Mouse (Mus musculus) Muller cell, postnatal 12 days (primary cell): ENCODE measurements around the gene Ncan.

Experiments
- DNase-seq: peaks from one replicate; pipeline ENCODE4 v3.0.0-alpha.2; 2015; ENCODE audit errors: inconsistent ontology term

Ncan gene

DNA sequence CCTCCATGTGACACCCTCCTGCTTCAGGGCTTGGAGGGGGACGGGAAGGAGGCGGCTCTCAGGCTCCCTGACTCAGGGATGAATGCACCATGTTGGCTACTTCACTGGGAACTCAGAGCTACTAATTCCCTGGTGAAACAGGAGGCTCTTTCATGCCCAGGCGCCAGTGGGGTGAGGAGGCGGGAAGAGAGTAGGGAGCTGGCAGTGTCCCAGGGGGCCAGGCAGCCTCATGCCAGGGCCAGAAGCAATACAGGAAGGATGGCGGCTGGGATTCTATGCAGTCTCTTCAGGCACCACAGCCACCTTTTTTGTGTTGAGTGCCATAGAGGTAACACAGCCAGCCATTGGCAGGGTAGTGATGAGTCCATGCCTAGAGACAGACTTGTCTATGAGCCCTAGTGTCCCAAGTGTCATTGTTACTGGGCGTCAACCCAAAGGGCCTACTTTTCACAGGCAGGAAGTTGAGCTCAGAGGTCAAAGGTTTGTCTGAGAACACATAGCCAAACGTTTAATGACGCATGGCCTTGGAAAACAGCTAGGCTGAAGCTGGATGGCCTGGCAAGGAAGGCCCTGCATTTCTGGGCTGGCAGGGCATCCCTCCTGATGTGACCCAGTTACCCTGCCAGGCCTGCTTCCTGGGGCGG is 8.8 kb upstream of the Ncan start:
- peak; percentile 96 for DNase-seq

DNA sequence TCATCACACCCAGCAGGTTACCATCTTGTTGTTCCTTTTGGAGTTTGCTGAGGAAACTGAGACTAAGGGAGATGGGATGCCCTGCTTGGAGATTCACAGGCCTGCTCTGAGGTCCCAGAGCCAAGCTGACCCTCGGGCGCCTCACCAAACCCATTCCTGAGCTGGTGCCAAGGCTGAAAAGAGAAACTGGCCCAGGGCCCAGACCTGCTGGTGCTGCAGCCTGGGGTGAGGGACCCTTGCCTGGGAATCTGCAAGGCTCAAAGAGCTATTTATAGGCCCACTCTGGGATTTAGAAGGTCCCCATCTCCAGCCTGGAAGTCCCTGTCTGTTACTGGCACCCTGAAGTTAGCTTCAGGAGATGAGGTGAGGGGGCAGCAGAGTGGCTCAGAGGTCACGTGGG is 7.8 kb upstream of the Ncan start:
- peak; percentile 88 for DNase-seq

- DNase-seq: no peak
These were observed 4.3 kb upstream of the Ncan start for GRCm38 (mm10) chr8:70124992-70125391.

DNA sequence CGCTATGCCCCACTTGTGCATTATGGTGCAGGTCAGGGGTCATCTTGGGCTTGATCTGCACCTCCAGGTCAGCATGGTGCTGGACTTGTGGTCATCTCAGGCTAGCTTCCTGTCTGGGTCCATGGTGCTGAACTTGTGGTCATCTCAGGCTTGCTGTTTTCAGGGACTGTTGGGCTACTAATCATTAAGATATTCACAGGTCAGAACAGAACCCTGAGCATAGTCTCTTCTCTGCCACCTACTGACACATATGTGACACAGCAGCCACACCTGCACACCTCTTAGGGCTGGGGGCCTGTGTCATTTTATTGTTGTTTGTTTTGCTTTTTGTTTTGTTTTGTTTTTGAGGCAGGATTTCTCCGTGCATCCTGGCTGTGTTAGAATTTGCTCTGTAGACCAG is 2.2 kb upstream of the Ncan start:
- no peak for DNase-seq

DNA sequence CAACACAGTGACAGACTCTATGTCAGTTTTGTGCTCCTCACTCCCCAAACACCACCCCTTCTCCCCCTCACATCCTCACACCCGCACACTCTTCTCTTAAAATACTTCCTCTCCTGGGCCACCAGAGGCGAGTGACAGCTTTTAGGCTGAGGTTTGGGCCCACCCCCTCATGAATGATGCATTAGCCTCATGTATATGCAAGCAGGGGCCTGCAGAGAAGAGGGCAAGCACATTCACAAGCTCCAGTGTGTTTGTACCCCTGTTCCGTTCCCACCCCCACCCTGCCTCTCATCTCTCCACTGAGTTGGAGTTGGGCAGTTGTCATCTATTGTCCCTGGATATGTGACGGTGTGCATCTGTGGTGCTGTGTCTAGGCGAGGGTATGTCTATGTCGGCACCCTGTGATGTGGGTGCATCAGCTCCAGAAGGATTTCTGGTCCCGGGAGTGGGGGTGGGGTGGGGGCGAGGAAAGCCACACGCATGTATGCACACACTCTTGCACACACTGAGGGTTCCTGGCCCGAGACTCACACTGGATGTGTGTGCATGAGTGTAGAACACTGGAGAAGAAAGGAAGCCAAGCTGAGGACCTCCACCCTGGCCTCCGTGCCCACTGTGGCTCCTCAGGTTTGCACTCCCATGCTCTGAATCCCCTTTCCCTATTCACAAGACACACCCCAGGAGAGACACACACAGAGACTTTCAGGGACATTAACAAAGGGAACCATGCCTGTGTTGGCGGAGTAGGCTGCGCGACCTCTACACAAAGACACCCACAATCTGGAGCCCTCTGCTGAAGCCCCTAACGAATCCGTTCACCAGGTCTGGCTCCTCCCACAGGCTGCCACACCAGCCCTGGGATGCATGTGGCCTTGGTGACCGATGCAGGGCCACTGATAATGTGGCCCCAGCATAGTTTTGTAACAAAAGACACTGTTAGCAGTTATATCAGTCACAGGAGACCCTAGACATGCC is 1.7 kb downstream of the Ncan start:
- no peak for DNase-seq

- DNase-seq: peak; percentile 38
These were observed 3.1 kb downstream of the Ncan start for GRCm38 (mm10) chr8:70117611-70118010.

DNA sequence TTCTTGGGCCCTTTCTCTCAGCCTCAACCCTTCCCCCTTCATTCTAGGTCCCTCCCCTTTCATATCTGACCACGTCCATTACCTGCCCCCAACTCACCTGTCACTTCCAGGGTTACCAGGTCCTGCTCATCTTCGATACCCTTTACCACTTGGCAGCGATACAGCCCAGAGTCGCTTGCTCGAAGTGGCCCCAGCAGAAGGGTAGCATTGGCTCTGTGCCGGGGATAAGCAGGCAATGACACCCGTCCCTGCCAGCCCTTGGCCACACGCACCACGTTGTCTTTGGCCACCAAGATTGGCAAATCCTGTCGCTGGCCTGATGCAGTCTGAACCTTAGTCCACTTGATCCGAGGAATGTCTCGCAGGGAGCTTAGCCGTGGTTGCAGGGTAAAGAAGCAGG is 5.8 kb downstream of the Ncan start:
- no peak for DNase-seq

GRCm38 (mm10) chr8:70114488-70114887 is 6.2 kb downstream of the Ncan start:
- no peak for DNase-seq

DNA sequence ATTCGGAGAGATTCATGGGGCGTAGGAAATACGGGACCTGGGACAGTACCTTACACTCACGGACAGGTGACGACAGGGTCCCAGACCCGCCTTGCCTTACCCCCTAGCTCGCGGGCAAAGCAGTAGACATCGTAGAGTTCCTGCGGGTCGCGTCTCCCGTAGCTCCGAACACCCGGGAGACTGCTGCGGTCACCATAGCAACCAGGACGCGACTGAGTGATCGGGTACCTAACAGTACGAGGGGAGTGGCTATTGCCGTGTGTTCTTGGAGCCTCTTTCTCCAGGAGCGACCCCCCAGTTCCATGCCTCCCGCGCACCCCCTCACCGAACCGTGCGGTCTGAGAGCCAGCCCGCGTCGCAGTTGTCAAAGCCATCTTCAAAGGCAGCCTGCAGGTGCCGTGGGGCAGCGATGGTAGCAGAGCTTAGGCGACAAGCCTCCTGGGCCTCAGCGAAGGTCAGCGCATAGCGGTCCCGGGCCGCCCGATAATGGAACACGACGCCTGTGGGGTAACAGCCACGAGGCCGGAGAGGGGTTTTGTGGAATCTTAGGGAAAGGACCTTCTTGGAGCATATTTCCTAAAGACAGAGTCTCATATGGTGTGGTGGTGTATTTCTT is 8.2 kb downstream of the Ncan start:
- DNase-seq: no peak

GRCm38 (mm10) chr8:70111192-70111795 is 9.4 kb downstream of the Ncan start:
- DNase-seq: no peak

DNA sequence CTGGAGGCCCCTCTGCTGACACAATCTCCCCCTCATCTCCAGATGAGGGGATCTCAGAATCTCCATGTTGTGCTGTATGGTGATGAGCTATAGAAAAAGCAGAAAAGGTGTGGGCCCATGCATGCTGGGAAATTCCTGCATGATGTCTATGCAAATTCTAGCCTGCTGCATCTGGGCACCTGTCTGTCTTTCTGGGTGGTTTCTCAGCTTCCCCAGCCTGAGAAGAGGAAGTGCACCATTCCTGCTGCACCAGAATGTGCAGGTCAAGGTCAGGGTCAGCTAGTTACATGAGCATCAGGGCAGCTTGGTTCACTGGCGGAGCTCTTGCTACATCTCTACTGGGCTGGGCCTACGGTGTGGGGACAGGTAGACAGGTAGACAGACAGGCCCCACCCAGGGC is 10.2 kb downstream of the Ncan start:
- no peak for DNase-seq

DNA sequence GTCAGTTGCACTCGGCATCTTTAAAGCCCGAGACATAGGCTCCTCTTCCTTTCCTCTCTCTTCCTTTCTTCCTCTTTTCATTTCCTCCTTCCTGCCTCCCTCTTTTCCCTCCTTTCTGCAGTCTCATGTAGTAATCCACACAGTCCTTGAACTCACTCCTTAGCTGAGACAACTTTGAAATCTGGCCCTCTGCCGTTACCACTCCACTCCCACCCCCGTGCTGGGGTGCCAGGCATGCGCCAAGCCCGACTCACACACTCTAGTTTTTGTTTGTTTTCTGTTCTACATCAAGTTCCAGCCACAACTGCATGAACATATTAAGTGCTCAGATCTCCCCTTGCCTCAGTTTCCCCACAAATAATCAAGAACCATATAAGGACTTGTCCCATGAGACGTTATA is 15.8 kb downstream of the Ncan start:
- DNase-seq: no peak

- DNase-seq: peak; percentile 63
These were observed 16.2 kb downstream of the Ncan start for GRCm38 (mm10) chr8:70104506-70104905.

GRCm38 (mm10) chr8:70100241-70100640 is 20.4 kb downstream of the Ncan start:
- no peak for DNase-seq

GRCm38 (mm10) chr8:70099276-70099675 is 21.4 kb downstream of the Ncan start:
- no peak for DNase-seq

GRCm38 (mm10) chr8:70092786-70093185 is 27.9 kb downstream of the Ncan start:
- no peak for DNase-seq

- DNase-seq: no peak
These were observed 31.2 kb downstream of the Ncan start for GRCm38 (mm10) chr8:70089296-70089960.

DNA sequence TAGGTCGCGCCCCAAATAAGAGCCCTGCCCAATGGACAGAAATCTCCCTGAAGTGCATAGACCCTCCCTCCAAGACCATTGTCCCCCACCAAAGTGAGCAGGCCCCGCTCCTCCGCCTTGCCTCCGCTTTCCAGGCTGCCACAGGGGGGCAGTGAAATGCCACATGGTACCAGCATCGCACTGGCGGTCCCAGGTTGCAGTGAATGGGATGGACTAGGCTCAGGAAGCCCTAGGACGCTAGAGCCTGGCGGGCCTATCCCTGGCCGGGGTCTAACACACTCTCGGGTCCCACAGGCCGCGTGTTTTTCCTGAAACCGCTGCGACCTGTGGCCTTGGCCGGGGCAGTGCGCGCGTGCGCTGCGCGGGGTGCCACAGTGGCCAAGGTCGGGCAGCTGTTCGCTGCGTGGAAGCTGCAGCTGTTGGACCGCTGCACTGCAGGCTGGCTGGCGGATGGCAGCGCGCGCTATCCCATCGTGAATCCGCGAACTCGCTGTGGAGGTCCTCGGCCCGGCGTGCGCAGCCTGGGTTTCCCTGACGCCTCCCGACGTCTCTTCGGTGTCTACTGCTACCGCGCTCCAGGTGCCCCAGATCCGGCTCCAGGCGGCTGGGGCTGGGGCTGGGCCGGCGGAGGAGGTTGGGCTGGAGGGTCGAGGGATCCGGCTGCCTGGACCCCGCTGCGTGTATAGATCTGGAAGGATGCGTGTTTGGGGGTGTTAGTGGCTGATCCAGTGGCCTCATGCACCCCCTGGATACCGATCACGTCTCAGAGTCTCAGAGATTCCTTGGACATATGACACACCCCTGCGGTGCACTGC is 32.6 kb downstream of the Ncan start:
- peak; percentile 58 for DNase-seq

GRCm38 (mm10) chr8:70087237-70087636 is 33.4 kb downstream of the Ncan start:
- DNase-seq: no peak

GRCm38 (mm10) chr8:70086151-70086550 is 34.5 kb downstream of the Ncan start:
- no peak for DNase-seq
